28 mouse cellular contexts compared by ENCODE assay signal in genomic region chr19:14644756-14645155, GRCm38 (mm10).
"Had no signal": no experiment of that assay in that cellular context is flagged by ENCODE, and none has a peak within 500 bp of the region (broad histone marks: within the 10 kb centered on the region; RNA-seq: fewer than 3 reads in every experiment).

No protein-coding gene starts in this region.

- H3K36me3 ChIP-seq: heart, embryonic 15.5 days; hindbrain, embryonic 10.5 days; hindbrain, embryonic 12.5 days; hindbrain, embryonic 13.5 days; hindbrain, embryonic 15.5 days; intestine, embryonic 15.5 days; kidney, embryonic 15.5 days had no signal

- H3K9me3 ChIP-seq: heart, embryonic 15.5 days; hindbrain, embryonic 10.5 days; hindbrain, embryonic 12.5 days; hindbrain, embryonic 13.5 days; hindbrain, embryonic 15.5 days; intestine, embryonic 15.5 days; kidney, embryonic 15.5 days had no signal

- H3K4me1 ChIP-seq: heart, embryonic 15.5 days; hindbrain, embryonic 10.5 days; hindbrain, embryonic 12.5 days; hindbrain, embryonic 13.5 days; hindbrain, embryonic 15.5 days; intestine, embryonic 15.5 days; kidney, embryonic 15.5 days had no signal

- H3K27me3 ChIP-seq: heart, embryonic 15.5 days; hindbrain, embryonic 12.5 days; hindbrain, embryonic 13.5 days; hindbrain, embryonic 15.5 days; intestine, embryonic 15.5 days; kidney, embryonic 15.5 days had no signal

- H3K27ac ChIP-seq: heart, embryonic 15.5 days; hindbrain, embryonic 10.5 days; hindbrain, embryonic 12.5 days; hindbrain, embryonic 13.5 days; hindbrain, embryonic 14.5 days; hindbrain, embryonic 15.5 days; hindbrain, postnatal 0 days; intestine, embryonic 15.5 days; kidney, embryonic 15.5 days; kidney, postnatal 0 days; layer of hippocampus, adult 2 months; left cerebral cortex, adult 2 months had no signal

- H3K4me3 ChIP-seq: heart, embryonic 15.5 days; hindbrain, embryonic 10.5 days; hindbrain, embryonic 12.5 days; hindbrain, embryonic 13.5 days; hindbrain, embryonic 15.5 days; intestine, embryonic 15.5 days; kidney, embryonic 15.5 days; layer of hippocampus, adult 2 months; left cerebral cortex, adult 2 months had no signal

- DNase-seq: heart, postnatal 10 days; heart, postnatal 14 days; heart, postnatal 36 days; heart, postnatal 4 days; kidney, adult 11 months; kidney, adult 18-20 months; kidney, adult 2 months; kidney, adult 8-10 months; kidney, adult 9 months; kidney, postnatal 10 days; kidney, postnatal 14 days; kidney, postnatal 25 days; kidney, postnatal 36 days; kidney, postnatal 4 days; layer of hippocampus, adult 9-11 months; layer of hippocampus, postnatal 36 days had no signal
